Mouse (Mus musculus): ENCODE data around the gene Pygo2.
"Not testable (repeated sequence)": the region's sequence is repeated elsewhere in the genome, so short reads cannot be mapped to it uniquely, and the experiment has no call there.

The Pygo2 gene

GRCm38 (mm10) chr3:89420421-89420820 is 9.6 kb upstream of the Pygo2 start:
- DNase-seq (ENCODE audit: low read depth, low spot score): no peak

GRCm38 (mm10) chr3:89421002-89421774 is 8.8 kb upstream of the Pygo2 start:
- DNase-seq (ENCODE audit: low read depth, low spot score): no peak

GRCm38 (mm10) chr3:89421810-89422473 is 8.1 kb upstream of the Pygo2 start:
- DNase-seq (ENCODE audit: low read depth, low spot score): no peak

GRCm38 (mm10) chr3:89422556-89423205 is 7.3 kb upstream of the Pygo2 start:
- no peak for DNase-seq (ENCODE audit: low read depth, low spot score)

GRCm38 (mm10) chr3:89424416-89425140 is 5.4 kb upstream of the Pygo2 start:
- no peak for DNase-seq (ENCODE audit: low read depth, low spot score)

- DNase-seq (ENCODE audit: low read depth, low spot score): no peak
Observed at GRCm38 (mm10) chr3:89425141-89425525, 4.9 kb upstream of the Pygo2 start.

GRCm38 (mm10) chr3:89425876-89426275 is 4.1 kb upstream of the Pygo2 start:
- no peak for DNase-seq (ENCODE audit: low read depth, low spot score)

- not testable (repeated sequence) for DNase-seq (ENCODE audit: low read depth, low spot score)
Observed at GRCm38 (mm10) chr3:89429021-89429420, 993 bp upstream of the Pygo2 start.

- no peak for DNase-seq (ENCODE audit: low read depth, low spot score)
Observed at GRCm38 (mm10) chr3:89432606-89433005, 2.6 kb downstream of the Pygo2 start.

GRCm38 (mm10) chr3:89434532-89434931 is 4.5 kb downstream of the Pygo2 start:
- no peak for DNase-seq (ENCODE audit: low read depth, low spot score)

GRCm38 (mm10) chr3:89435041-89435440 is 5.0 kb downstream of the Pygo2 start:
- no peak for DNase-seq (ENCODE audit: low read depth, low spot score)

GRCm38 (mm10) chr3:89436176-89437113 is 6.4 kb downstream of the Pygo2 start, which contains the start of gene Pbxip1:
Gene Pbxip1, plus strand, starts transcription at chr3:89436706.
- no peak for DNase-seq (ENCODE audit: low read depth, low spot score)

GRCm38 (mm10) chr3:89437269-89437668 is 7.3 kb downstream of the Pygo2 start:
- DNase-seq (ENCODE audit: low read depth, low spot score): no peak

- no peak for DNase-seq (ENCODE audit: low read depth, low spot score)
Observed at GRCm38 (mm10) chr3:89440691-89441090, 10.7 kb downstream of the Pygo2 start.

GRCm38 (mm10) chr3:89448720-89449537 is 18.9 kb downstream of the Pygo2 start:
- DNase-seq (ENCODE audit: low read depth, low spot score): no peak

GRCm38 (mm10) chr3:89449541-89449940 is 19.5 kb downstream of the Pygo2 start:
- no peak for DNase-seq (ENCODE audit: low read depth, low spot score)

GRCm38 (mm10) chr3:89451916-89452315 is 21.9 kb downstream of the Pygo2 start:
- no peak for DNase-seq (ENCODE audit: low read depth, low spot score)

- DNase-seq (ENCODE audit: low read depth, low spot score): no peak
Observed at GRCm38 (mm10) chr3:89454401-89455177, 24.6 kb downstream of the Pygo2 start, which contains the start of gene Pmvk. Gene Pmvk, plus strand, starts transcription at chr3:89454541.

- no peak for DNase-seq (ENCODE audit: low read depth, low spot score)
Observed at GRCm38 (mm10) chr3:89455786-89456285, 25.8 kb downstream of the Pygo2 start.
